Mouse (Mus musculus) MEL (cell line): Measurements from ENCODE around the gene H1fx.

ENCODE experiments used
- CHD1 ChIP-seq: IDR thresholded peaks from 2 replicates; pipeline ENCODE4 v1.6.1; 2012; ENCODE audit warnings: low read depth, mild to moderate bottlenecking, inconsistent platforms, low read length, improper control_type of control experiment
- CTCF ChIP-seq, 3 experiments: IDR thresholded peaks in 2 of 3; conservative IDR thresholded peaks in 1 of 3; 2 replicates each; pipeline ENCODE4 v1.5.1; 2011 to 2012; ENCODE audit warnings: low read length in 3 of 3, low read depth in 2 of 3, mild to moderate bottlenecking in 2 of 3, improper control_type of control experiment in 1 of 3, inconsistent platforms in 1 of 3, mixed read lengths in 1 of 3, moderate library complexity in 1 of 3; ENCODE audit not compliant: control insufficient read depth in 1 of 3, insufficient read depth in 1 of 3, poor library complexity in 1 of 3, severe bottlenecking in 1 of 3
- ELF1 ChIP-seq: IDR thresholded peaks from 2 replicates; pipeline ENCODE4 v1.6.1; 2014; ENCODE audit warnings: low read depth, mild to moderate bottlenecking, inconsistent platforms, low read length, improper control_type of control experiment, moderate library complexity
- EP300 ChIP-seq, 2 experiments: IDR thresholded peaks; 2 replicates each; pipeline ENCODE4 v1.6.1; 2011; ENCODE audit warnings: improper control_type of control experiment in 2 of 2, low read length in 2 of 2, low read depth in 1 of 2, mild to moderate bottlenecking in 1 of 2
- MAFK ChIP-seq: IDR thresholded peaks from 2 replicates; pipeline ENCODE4 v1.6.1; 2011; ENCODE audit warnings: low read depth, mild to moderate bottlenecking, low read length, improper control_type of control experiment, borderline replicate concordance
- MAX ChIP-seq: IDR thresholded peaks from 2 replicates; pipeline ENCODE4 v1.6.1; 2011; ENCODE audit warnings: low read length, improper control_type of control experiment
- MYC ChIP-seq: IDR thresholded peaks from 2 replicates; pipeline ENCODE4 v1.6.1; 2011; ENCODE audit warnings: low read depth, mild to moderate bottlenecking, low read length, improper control_type of control experiment, moderate library complexity
- NELFE ChIP-seq: IDR thresholded peaks from 2 replicates; pipeline ENCODE4 v1.6.1; 2011; ENCODE audit warnings: low read depth, low read length, improper control_type of control experiment
- POLR2A ChIP-seq, 2 experiments: IDR thresholded peaks; 2 replicates each; pipeline ENCODE4 v1.6.1; 2011 to 2012; ENCODE audit warnings: low read length in 2 of 2, mild to moderate bottlenecking in 2 of 2, control low read depth in 1 of 2, improper control_type of control experiment in 1 of 2, low read depth in 1 of 2, moderate library complexity in 1 of 2; ENCODE audit not compliant: control insufficient read depth in 1 of 2, insufficient read depth in 1 of 2, poor library complexity in 1 of 2
- POLR2AphosphoS2 ChIP-seq: IDR thresholded peaks from 2 replicates; pipeline ENCODE4 v1.6.1; 2011; ENCODE audit warnings: low read length, improper control_type of control experiment
- SMC3 ChIP-seq: IDR thresholded peaks from 2 replicates; pipeline ENCODE4 v1.6.1; 2011; ENCODE audit warnings: low read depth, low read length, improper control_type of control experiment
- ZKSCAN1 ChIP-seq: IDR thresholded peaks from 2 replicates; pipeline ENCODE4 v1.6.1; 2012; ENCODE audit warnings: low read depth, mild to moderate bottlenecking, inconsistent platforms, low read length, improper control_type of control experiment, moderate library complexity

DNA sequence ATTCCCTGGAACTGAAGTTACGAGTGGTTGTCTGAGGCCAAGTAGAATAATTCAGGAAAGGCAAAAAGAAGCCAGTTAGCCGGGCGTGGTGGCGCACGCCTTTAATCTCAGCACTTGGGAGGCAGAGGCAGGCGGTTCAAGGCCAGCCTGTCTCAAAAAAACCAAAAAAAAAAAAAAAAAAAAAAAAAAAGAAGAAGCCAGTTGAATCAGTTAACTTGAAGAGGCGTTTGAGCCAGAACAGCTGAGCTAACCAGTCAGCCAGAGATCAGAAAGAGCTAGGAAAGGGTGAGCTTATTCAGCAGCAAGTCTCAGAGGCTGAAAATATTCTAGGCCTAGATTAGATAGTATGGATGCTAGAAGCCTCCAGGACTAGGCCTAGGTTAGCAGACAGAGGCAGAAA lies 39.3 kb downstream of the H1fx start:
- TF ChIP-seq MAFK, result no peak
- no peak for TF ChIP-seq MYC
- no peak for TF ChIP-seq ZKSCAN1
- TF ChIP-seq NELFE, result no peak
- TF ChIP-seq EP300 (IDR thresholded peaks at IDR 0.05; ENCODE audit: low read depth in 1 of 2, low read length in 2 of 2), result no peak
- no peak for TF ChIP-seq POLR2A (IDR thresholded peaks at IDR 0.05; ENCODE audit: control insufficient read depth in 1 of 2, insufficient read depth in 1 of 2, low read depth in 1 of 2, low read length in 2 of 2, poor library complexity in 1 of 2)
- TF ChIP-seq MAX, result no peak
- TF ChIP-seq CHD1, result no peak
- TF ChIP-seq POLR2AphosphoS2, result no peak
- TF ChIP-seq CTCF (IDR thresholded peaks at IDR 0.05 in 2 of 3, conservative IDR thresholded peaks at IDR 0.05 in 1 of 3; ENCODE audit: control insufficient read depth in 1 of 3, insufficient read depth in 1 of 3, low read depth in 2 of 3, low read length in 3 of 3, poor library complexity in 1 of 3, severe bottlenecking in 1 of 3), result no peak
- no peak for TF ChIP-seq SMC3
- no peak for TF ChIP-seq ELF1
